Mouse (Mus musculus): ENCODE results near the gene A230072I06Rik.

DNA sequence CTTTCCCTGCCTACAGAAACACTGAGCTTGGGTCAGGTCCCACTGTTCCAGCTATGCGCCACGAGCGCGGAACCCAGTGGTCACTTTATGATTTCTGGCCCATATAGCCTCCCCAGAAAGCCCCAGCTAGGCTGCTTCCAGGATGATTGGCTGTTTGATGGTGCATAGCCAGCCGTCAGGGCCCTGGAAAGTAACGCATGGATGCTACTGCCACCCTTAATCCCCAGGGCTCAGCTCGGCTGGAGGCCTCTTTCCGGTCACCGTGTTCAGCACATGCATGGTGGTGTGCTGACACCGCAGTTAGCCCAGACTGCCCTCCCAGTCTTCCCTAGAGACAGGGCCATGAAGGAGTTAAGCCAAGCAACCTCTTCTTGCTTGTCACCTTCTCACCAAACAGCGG lies 35.6 kb downstream of the A230072I06Rik start:
- no peak for TF ChIP-seq POLR2A (IDR thresholded peaks at IDR 0.05; ENCODE audit: borderline replicate concordance, control insufficient read depth, low read depth, low read length)
- TF ChIP-seq CTCF (IDR thresholded peaks at IDR 0.05; ENCODE audit: control insufficient read depth, insufficient read depth, low read length): no peak

All from bone marrow, adult 2 months (tissue).